Mouse (Mus musculus): ENCODE results near the gene Mtf1.

Gene Mtf1

DNA sequence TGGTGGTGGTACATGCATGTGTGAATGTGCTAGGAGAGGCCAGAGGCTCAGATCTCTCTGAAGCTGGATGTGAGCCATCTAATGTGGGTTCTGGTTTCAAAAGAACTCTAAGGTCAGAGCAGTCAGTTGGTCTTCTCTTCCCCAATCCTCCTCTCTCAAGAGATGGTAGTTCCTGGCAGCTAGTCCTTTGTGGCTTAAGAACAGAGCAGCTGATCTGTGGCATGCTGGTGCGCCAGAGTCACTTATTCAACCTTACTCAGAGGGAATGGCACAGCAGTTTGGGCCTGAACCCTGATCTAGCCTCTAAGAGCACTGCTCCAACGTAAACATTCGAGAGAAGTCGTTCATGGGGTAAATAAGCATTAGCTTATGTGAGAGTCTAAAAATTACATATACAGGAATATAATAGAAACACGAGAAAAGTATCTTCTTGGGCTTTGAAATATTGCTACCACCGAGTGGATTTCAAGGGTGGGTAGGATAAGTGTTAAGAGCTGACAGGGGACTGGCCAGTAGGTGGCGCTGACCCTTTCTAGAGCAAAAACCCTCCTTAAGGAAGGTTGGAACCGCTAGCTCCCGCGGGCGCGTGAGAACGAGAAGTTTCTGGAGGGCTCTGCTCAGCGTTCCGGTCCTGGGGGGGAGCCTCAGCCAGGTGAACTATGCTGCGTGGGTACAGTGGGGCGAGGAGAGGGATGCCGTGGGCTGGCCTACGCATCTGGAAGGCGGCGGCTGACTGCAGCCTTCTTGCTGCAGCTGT lies at the start of gene Mtf1:
Gene Mtf1, plus strand, starts transcription at position 553 of the 757 bp plus-strand sequence.
- DNase-seq (ENCODE audit: low spot score in 2 of 2) = peak; percentile 85 to 88

DNA sequence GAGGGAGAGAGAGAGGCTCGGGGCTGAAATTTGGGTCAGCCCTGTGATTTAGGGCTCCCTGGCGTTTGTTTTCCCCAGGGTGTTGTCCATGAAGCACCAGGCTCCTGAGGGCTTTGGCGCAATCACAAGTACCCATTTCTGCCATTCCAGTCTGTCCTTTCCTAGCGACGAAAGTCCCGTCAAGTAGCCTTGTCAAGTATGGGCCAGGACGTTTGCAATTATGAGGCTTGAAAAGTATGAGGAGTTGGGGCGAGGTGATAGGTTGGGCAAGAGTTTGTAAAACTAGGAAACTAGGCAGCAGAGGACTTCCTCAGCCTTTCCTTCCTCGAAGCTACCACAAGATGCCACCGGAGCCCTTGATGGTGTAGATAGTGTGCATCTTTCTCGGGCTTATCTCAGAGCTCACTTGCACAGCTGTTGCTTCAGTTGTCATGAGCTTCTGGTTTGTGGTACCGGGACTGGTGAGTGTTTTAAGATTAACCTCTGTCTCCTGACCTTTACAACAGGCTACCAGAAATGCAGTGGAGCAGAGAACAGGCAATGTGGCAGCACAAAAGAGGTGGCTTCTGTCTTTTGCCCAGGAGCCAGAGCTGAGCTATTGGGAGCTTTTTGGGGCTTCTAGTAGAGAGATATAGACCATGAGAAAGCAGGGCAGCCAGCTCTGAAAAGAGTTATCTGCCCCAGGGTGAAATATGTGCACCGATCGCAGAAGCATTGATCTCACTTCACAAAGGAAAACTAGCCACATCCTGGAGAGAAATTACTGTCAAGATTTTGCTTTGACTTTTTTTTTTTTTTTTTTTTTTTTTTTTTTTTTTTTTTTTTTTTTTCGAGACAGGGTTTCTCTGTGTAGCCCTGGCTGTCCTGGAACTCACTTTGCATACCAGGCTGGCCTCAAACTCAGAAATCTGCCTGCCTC lies 49.4 kb upstream of the Mtf1 start:
- no peak for DNase-seq (ENCODE audit: low spot score in 2 of 2)

- DNase-seq (ENCODE audit: low spot score in 2 of 2) = no peak
Measured at GRCm38 (mm10) chr4:124755526-124755925, 46.4 kb upstream of the Mtf1 start.

GRCm38 (mm10) chr4:124759305-124759811 lies 42.5 kb upstream of the Mtf1 start:
- DNase-seq (ENCODE audit: low spot score in 2 of 2) = no peak

GRCm38 (mm10) chr4:124761201-124761600 lies 40.7 kb upstream of the Mtf1 start:
- no peak for DNase-seq (ENCODE audit: low spot score in 2 of 2)

GRCm38 (mm10) chr4:124762858-124763452 lies 38.9 kb upstream of the Mtf1 start:
- no peak for DNase-seq (ENCODE audit: low spot score in 2 of 2)

DNA sequence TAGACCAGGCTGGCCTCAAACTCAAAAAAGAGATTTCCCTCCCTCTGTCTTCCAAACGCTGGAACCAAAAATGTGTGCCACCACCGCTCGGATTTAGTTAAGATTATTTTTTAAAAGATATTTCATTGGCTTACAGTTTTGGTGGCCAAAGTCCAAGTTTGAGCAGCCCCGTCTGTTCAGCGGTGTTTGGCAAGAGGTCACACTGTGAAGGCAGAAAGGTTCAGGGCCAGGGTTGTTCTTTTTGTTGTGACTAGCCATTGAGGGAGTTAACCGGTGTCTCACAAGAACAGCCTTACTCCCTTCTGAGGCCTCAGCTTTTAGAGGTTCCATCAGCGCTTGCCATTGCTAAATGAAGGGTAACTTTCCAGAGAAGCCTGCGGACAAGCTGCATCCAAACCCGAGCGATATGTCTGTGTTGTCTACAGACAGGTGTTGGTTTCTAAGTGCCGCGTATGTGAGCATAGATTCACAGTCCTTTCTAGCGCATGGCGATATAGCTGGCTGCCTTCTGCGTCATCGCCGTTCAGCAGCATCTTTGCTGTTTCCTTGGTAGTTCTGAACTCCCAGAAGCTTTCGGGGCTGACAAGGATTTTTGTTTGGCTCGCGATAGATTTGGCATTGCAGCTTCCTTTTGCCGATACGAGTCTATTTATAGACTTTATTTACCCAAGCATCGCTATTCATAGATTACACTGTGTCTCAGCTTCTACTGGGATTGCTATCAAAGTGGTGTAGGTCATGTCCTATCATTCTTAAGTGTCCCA lies 35.9 kb upstream of the Mtf1 start:
- peak in 1 of 2 experiments; percentile 56 for DNase-seq (ENCODE audit: low spot score in 2 of 2)

GRCm38 (mm10) chr4:124766566-124766940 lies 35.4 kb upstream of the Mtf1 start:
- DNase-seq (ENCODE audit: low spot score in 2 of 2) = no peak

- DNase-seq (ENCODE audit: low spot score in 2 of 2) = peak in 1 of 2 experiments; percentile 14
Measured at GRCm38 (mm10) chr4:124768963-124769591, 32.8 kb upstream of the Mtf1 start.

GRCm38 (mm10) chr4:124770624-124771023 lies 31.3 kb upstream of the Mtf1 start:
- DNase-seq (ENCODE audit: low spot score in 2 of 2) = peak in 1 of 2 experiments; percentile 47

DNA sequence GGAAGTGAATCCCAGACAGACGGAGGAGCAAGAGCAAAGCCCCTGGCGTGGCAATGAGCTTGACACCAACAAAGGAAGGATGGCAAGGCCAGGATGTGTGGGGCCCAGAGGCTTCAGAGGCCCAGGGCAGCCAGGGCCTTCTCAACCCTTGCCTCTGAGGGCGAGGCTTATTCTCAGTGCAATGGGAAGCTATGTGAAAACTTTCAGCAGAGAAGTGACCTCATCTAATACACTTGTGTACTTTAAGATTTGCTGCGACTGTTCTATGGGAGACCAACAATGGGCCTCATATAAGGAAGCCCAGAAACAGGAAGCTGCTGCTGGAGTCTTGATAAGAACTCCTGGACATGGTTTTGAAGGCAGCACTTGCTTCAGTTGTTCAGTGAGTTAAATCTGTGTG lies 29.8 kb upstream of the Mtf1 start:
- no peak for DNase-seq (ENCODE audit: low spot score in 2 of 2)

DNA sequence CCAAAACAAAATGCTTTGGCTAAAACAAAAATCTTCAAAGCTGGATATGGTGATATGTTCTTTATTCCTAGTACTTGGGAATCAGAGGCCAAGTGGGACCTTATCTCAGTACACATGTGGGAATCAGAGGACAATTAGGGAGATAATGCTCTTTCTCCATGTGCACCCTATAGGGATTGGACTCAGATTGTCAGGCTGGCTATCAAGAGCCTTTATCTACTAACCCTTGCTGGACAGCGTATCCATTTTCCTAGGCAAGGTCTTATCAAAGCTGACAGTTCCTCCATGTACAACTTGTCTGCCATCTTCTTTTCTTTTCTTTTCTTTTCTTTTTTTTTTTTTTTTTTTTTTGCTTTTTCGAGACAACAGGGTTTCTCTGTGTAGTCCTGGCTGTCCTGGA lies 28.5 kb upstream of the Mtf1 start:
- no peak for DNase-seq (ENCODE audit: low spot score in 2 of 2)

GRCm38 (mm10) chr4:124773995-124774394 lies 27.9 kb upstream of the Mtf1 start:
- DNase-seq (ENCODE audit: low spot score in 2 of 2) = no peak

DNA sequence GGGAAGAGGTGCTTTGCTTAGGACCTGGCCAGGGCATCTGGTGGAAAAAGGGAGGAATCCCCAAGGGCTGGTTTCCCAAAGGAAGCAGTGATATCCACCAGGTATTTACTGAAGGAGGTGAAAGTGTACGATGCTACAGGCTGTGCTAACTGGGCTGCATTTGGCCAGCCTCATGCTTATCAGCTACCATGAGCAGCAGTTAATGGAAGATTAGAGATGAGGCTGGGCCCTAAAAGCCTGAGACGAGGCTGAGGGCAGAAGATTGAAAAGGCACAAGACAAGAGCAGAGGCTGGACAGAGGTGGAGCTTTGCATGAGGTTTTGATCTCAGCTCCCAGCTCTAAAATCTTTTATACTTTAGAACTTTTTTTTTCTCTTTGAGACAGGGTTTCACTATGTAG lies 27.5 kb upstream of the Mtf1 start:
- DNase-seq (ENCODE audit: low spot score in 2 of 2) = no peak

- no peak for DNase-seq (ENCODE audit: low spot score in 2 of 2)
Measured at GRCm38 (mm10) chr4:124781361-124781760, 20.5 kb upstream of the Mtf1 start.

DNA sequence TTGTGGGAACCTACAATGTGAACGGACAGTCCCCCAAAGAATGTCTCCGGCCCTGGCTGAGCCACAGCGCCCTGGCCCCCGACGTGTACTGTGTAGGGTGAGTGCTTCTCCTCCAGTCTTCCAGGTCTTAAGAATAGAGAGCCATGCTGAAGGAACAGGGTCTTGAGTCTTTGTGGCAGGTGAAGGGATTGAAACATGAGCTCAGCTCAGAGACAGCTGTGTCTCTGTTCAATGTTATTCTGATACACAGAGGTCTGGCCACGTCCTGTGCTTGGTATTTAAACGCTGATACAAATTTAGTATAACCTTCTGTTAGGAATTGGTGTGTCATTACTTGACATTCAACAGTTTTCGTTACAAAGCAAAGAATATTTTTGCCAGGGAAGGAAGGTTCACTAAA lies 19.5 kb upstream of the Mtf1 start:
- DNase-seq (ENCODE audit: low spot score in 2 of 2) = no peak

GRCm38 (mm10) chr4:124783937-124784336 lies 18.0 kb upstream of the Mtf1 start:
- no peak for DNase-seq (ENCODE audit: low spot score in 2 of 2)

GRCm38 (mm10) chr4:124790013-124790412 lies 11.9 kb upstream of the Mtf1 start:
- DNase-seq (ENCODE audit: low spot score in 2 of 2) = no peak

GRCm38 (mm10) chr4:124792114-124792513 lies 9.8 kb upstream of the Mtf1 start:
- DNase-seq (ENCODE audit: low spot score in 2 of 2) = no peak

GRCm38 (mm10) chr4:124796141-124796540 lies 5.8 kb upstream of the Mtf1 start:
- no peak for DNase-seq (ENCODE audit: low spot score in 2 of 2)

GRCm38 (mm10) chr4:124796913-124797312 lies 5.0 kb upstream of the Mtf1 start:
- DNase-seq (ENCODE audit: low spot score in 2 of 2) = no peak
